Mouse (Mus musculus): Measurements from ENCODE around the gene Pax6.

Pax6 gene

DNA sequence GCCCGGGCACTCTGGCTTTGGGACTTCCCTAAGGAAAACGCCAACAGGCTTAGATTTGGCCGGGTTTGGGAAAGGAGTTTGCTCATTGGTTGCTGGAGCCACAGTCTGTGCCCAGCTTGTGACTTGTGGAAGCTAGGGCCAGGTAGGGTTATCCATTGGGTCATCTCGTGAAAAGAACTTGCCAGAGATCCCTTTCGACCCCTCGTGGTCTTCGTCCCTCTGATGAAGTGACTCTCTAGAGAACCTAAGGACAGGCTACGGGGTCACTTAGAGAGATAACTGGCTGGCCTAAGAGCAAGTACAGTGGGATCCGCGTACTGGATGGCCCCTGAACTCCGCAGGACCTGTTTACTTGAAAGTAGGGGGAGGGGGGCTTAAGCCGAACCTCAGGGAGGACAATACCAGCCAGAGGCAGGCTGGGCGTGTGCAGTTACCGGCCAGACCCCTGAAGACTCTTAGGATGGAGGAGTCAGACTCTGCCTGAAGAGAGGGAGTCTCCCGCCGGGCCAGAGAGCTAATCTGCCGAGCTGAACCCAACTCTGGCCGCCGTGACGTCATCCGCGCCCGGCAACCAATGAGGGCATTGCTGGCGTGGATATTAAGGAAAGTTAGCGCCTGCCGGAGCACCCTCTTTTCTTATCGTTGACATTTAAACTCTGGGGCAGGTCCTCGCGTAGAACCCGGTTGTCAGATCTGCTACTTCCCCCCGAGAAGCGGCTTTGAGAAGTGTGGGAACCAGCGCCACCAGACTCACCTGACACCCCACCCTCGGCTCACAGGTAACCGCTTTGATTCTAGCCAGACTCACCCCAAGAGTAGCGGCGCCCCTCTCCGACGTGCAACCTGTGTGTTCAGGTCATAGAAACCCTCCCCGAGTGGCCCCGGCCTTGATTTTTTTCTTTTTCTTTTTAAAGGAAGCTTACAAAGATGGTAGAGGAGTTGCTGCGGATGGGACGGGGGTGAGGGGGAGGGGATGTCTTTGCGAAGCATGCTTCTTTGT is at the start of gene Pax6:
Pax6 (plus strand) TSS at position 630 of the 1,000 bp plus-strand sequence.
- no peak for TF ChIP-seq GATA4 (IDR thresholded peaks at IDR 0.05; ENCODE audit: insufficient replicate concordance, low read length)

DNA sequence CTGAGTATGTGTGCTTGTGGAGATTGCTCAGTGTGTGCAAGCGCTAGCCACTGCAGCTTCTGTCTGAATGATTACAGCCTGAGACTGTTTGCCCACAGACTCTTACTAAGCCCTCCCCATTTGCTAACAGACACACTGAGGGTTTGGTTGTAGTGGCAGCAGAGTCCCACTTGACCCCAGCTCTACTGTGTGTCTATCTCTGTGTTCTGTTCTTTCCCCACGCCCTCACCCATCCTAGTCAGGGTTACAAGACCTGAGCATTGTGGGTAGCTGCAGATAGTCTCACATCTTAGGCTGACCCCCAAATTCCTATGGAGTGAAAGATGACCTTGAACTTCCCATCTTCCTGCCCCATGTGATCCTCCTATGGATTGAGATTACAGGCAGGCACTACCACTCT is 19.8 kb upstream of the Pax6 start:
- TF ChIP-seq GATA4 (IDR thresholded peaks at IDR 0.05; ENCODE audit: insufficient replicate concordance, low read length): no peak

DNA sequence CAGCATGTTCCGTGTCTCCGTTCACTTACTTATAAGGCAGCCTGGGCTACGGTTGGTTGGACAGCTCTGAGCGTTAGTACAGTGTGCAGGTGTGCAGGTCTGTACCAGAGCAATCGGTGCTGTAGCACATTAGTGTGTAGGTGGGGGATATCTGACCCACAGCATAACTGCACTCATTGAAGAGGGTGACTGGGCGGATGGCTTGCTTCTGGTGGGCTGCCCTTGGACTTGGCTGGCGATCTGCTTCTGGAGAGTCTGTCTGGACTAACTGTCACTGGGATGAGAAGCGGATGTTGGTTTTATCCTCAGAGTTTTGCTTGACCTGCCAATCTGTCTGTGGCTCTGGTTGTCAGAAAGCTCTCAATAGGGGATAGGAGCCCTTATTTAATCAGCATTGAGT is 12.2 kb upstream of the Pax6 start:
- no peak for TF ChIP-seq GATA4 (IDR thresholded peaks at IDR 0.05; ENCODE audit: insufficient replicate concordance, low read length)

DNA sequence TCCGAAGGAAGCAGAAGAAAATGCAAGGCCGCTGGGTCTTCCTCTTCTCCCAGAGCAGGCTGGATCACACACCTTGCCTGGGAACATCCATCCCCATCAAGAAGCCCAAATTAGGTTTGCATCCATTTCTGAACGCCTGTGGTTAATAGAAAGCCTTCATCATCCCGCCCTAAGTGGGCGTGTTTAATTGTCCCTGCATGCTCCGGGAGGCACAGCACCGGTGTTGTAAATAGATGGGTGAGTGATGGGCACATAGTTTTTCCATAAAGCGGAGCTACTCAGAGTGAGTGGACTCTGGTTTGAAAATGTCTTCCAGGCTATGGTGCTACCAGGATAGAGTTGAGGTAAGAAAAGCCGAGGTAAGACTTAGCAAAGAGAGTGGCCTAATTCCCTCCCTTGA is 9.3 kb upstream of the Pax6 start:
- TF ChIP-seq GATA4 (IDR thresholded peaks at IDR 0.05; ENCODE audit: insufficient replicate concordance, low read length): no peak

DNA sequence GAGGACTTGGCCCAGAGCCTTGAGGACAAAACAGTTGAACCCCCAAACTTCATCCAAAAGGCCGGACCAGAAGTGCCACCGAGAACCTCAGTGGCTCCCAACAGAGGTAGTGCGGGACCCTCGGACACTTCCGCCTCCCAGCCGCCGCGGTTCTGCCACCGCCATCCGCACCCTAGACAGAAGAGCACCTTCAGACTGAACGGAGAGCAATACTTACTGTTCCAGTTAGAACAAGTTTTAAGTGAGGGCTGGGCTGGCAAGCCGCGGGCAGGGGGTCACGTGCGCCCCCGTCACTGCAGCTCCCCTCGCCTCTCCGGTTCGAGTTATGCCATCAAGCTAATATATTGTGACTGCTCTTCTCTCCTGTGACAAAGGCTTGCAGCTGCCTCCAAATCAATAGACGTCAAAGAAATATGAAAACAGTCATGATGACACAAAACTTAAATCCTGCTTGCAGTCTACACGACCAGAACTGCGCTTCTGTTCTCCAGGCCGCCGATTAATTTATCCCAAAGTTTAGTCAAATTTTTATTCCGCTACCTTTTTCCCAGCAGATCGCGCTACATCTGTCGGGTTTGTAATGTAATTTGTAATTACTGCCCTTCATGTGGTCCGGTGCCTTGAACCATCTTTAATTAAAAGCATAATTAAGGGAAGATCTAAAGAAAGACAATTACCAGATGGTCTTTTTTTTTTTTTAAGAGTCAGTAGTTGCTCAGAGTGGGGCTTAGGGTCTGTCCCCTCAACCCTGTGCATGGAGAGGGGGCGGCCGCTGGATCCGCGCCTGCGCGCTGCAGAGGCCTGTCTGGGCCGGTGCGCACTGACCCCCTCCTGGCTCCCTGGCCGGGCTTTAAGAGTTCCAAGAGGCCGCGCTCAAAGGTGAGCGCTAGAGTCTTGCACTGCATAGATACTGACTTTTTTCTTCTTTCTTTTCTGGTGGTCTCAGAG is 8.5 kb upstream of the Pax6 start:
- no peak for TF ChIP-seq GATA4 (IDR thresholded peaks at IDR 0.05; ENCODE audit: insufficient replicate concordance, low read length)

DNA sequence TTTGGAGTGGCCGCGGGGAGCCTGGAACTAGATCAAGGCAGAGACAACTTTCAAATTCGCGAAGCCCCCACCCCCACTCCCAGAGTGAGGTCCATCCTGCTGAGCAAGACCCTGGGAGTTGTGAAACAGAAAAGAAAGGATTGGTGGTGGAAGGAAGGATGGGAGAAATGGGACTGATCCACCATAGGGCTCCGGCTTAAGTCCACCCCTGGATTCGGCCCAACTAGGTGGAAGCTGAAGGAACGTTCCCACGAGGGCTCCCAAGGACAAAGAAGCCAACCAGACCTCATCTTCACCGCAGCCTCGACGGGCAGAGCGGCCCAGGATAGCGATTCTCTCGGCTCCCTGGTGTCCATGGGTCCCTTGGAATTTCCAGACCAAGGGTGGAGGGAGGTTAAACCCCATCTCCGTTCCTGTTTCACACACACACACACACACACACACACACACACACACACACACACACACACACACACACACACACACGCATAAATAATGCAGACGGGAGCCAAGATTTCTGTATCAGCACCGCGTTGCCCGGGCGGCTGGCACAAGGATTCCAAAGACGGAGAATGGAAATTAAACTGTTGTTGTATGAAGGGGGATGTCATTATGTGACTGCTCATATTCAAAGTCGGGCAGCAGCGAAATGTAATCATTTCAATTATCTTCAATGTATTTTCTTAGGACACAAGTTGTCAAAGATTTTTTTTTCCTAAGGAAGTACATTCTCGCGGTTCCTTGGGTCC is 7.7 kb upstream of the Pax6 start:
- no peak for TF ChIP-seq GATA4 (IDR thresholded peaks at IDR 0.05; ENCODE audit: insufficient replicate concordance, low read length)

DNA sequence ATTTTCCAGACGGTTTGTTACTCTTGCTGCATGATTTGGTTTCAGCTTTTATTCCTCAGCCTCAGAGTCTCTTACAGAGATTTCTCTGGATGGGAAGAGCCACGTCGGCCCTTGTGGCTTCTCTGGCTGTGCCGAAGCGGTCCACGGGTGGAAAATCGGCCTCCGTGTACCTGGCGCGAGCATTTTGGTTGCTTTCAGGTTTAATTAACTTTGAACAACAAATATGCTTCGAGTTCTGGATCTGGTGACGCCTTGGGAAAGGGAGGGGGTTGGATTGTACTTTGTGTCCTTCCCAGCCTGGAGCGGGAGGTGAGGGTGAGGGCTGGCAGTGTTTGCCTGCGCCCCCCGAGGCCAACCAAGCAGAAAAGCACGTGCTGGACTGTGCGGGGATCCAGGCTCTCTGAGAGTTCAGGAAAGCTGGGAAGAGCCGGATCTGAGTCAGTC is 7.1 kb upstream of the Pax6 start:
- TF ChIP-seq GATA4 (IDR thresholded peaks at IDR 0.05; ENCODE audit: insufficient replicate concordance, low read length): no peak

DNA sequence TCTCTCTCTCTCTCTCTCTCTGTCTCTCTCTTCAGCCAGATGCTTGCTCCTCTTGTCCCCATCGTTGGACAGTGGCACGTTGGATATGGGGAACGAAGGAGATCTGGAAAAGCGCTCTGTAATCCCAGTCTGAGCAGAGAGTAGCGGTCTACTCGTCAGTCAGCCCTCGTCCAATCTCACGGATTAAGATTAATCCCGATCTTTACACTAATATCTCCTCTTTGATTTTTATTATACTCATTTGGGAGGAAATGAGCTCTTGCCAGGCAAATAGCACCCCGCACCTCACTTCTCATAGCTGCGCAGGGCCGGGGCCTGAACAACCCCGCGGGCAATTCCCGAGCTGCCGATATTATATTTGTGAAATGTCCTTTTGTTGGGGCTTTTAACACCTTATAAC is 6.6 kb upstream of the Pax6 start:
- no peak for TF ChIP-seq GATA4 (IDR thresholded peaks at IDR 0.05; ENCODE audit: insufficient replicate concordance, low read length)

DNA sequence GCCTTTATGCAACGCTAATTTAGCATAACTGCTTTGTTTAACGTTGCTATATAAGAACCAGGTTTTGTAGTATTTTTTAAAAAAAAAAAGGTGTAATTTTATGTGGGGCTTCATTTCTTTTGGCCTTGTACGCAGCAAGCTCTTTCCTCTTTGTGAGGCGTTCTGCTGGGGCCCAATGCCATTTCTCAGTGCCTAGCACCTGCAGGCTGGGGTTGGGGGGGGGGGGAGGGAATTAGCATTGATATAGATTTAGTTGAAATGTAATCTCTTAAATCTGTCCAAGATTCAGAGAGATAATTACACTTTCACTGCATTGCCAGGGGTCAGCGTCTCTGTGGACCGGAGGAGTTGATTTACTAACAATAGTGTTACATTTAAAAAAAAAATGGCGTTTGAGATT is 6.1 kb upstream of the Pax6 start:
- no peak for TF ChIP-seq GATA4 (IDR thresholded peaks at IDR 0.05; ENCODE audit: insufficient replicate concordance, low read length)

DNA sequence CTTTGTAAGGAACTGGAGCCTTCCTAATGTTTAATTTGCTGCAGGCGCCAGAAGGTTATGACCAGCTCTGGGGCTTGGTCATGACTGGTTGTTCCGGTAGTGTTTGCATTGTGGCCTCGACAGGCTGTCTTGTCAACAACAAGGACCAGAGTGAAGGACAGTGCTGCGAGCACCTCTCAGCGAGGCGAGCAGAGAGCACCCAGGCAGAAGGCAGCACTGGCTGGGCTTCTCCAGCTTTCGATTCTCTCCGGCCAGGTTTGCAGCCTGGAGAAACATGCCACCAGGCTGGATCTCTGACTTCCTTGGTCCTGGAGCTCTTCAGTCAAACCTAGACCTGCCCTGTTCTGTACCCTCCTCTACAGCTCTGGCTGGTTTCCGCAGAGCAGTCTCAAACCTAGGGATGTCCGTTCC is 5.6 kb upstream of the Pax6 start:
- TF ChIP-seq GATA4 (IDR thresholded peaks at IDR 0.05; ENCODE audit: insufficient replicate concordance, low read length): no peak

DNA sequence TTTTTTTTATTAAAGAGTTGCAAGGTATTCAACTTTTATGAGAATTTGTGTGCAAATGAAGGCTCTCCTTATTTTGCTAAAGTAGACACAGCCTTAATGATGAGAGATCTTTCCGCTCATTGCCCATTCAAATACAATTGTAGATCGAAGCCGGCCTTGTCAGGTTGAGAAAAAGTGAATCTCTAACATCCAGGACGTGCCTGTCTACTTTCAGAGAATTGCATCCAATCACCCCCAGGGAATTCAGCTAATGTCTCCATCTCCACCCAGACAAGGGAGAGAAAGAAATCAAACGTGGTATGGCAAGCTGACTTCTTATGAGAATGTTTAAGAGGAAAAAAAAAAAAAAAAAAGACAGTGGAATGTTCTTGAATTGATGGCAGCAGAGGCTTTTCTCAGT is 3.7 kb upstream of the Pax6 start:
- TF ChIP-seq GATA4 (IDR thresholded peaks at IDR 0.05; ENCODE audit: insufficient replicate concordance, low read length): no peak

DNA sequence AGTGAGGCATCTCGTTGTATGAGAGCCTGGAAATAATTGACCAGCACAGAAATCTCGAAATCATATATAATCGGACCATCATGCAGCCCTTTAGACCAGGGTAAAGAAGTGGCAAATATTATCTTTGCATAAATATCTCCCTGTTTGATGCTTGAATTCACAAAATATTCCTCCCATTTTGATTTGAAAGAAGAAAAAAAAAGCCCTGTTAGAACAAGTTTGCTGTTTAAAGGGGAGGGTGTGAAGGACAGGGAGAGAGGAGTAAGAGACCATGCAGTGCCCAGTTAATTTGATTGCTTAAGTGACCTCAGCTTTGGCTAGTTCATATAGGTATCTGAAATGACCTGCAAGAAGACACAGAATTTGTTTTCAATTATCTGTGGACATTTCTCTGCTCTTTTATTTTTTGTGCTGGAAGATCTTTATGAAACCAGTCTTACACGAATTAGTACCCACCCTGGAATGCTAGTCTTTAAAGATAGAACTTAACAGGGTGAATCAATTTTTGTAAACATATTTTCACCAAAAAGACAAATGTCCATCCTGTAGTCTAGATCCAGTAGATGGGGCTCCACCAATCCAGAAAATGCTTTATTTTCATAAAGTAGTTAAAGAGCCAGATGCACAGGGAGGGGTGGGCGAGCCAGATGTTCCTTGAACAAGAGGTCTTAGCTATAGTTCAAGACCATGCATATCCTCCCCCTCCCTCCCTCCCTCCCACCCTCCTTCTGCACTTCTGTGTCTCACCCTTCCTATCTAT is 3.0 kb upstream of the Pax6 start:
- TF ChIP-seq GATA4 (IDR thresholded peaks at IDR 0.05; ENCODE audit: insufficient replicate concordance, low read length): no peak

DNA sequence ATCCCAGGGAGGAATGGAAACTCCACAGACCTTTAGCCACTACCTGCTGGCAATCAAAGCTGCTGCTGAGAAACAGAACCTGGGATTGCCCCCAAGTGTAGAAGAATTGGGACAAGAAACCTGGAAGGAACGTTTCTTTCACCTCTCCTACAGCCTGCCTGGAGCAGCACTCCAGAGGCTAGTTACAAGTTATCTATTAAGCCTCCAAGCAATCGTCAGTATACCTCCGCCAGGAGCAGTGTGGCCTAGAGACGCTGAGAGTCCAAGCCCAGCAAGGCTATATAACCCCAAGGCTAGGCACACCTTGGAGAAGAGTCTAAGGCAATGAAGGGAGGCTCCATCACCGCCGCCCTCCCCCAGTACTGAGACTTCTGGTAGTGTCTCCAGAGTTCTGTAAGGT is 2.4 kb upstream of the Pax6 start:
- TF ChIP-seq GATA4 (IDR thresholded peaks at IDR 0.05; ENCODE audit: insufficient replicate concordance, low read length): no peak
